Mouse (Mus musculus): ENCODE results near the gene Sap25. TPM values are rescaled to one million over a fixed set of nuclear protein-coding genes. Genes with fewer than 3 reads are reported as not detected.

Gene Sap25
- 2.8 and 5.2 TPM in 2 replicates for polyA plus RNA-seq (2014; fragmentation: Nextera tagmentation; extraction: Ambion mirVana)

- Histone ChIP-seq H3K9me3 (replicated peaks; ENCODE audit: control insufficient read depth, low read length) (no peaks in the 10 kb centered on the region), H3K36me3 (replicated peaks; ENCODE audit: control insufficient read depth, insufficient read depth, low read depth, low read length) (peaks cover 22% of the 10 kb centered on the region), H3K27me3 (ENCODE audit: control insufficient read depth, insufficient read depth, low read length) (peaks cover 19% of the 10 kb centered on the region), H3K27ac (replicated peaks; ENCODE audit: low read depth, low read length) (no peak within 1 kb of the TSS), H3K9ac (replicated peaks; ENCODE audit: low read length) (no peak within 1 kb of the TSS), H3K4me2 (ENCODE audit: low read depth, low read length) (no peak within 1 kb of the TSS), H3K4me1 (ENCODE audit: control insufficient read depth, insufficient read depth, low read length) (peaks cover 4% of the 10 kb centered on the region), H3K4me3 (ENCODE audit: low read depth, low read length) (no peak within 1 kb of the TSS)
- WGBS: 82% methylated on average over 19 of the region's 19 CpGs
- DNase-seq (ENCODE audit: low spot score) (no peak), ATAC-seq (replicated peaks; ENCODE audit: insufficient number of reproducible peaks, low FRiP score, low TSS enrichment, low read depth) (no peak)
Observed at GRCm38 (mm10) chr5:137641054-137641453, at the start of gene Sap25. Gene Sap25 (plus strand): TSS chr5:137641334.

DNA sequence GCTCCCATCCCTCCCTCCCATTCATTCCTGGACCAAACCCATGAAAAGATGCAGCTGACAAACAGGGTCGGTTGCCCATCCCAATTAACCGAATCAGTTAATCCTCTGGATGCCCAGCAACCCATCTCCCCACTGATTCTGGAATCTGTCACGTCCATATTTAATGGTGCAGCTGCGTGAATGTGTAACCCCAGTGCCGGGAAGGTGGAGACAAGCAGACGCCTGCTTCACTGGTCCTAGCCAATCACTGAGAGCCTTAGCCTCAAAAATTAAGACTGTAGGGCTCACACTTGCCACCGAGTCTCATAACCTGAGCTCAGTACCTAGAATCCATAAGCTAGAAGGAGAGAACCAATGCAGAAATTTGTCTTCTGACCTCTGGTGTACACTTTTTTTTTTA, 45.2 kb upstream of the Sap25 start:
- Histone ChIP-seq H3K9ac (replicated peaks; ENCODE audit: low read length) (no peak overlapping the region), H3K9me3 (replicated peaks; ENCODE audit: control insufficient read depth, low read length) (no peaks in the 10 kb centered on the region), H3K4me1 (ENCODE audit: control insufficient read depth, insufficient read depth, low read length) (no peaks in the 10 kb centered on the region), H3K4me3 (ENCODE audit: low read depth, low read length) (no peak overlapping the region), H3K36me3 (replicated peaks; ENCODE audit: control insufficient read depth, insufficient read depth, low read depth, low read length) (no peaks in the 10 kb centered on the region), H3K27ac (replicated peaks; ENCODE audit: low read depth, low read length) (no peak overlapping the region), H3K4me2 (ENCODE audit: low read depth, low read length) (no peak overlapping the region), H3K27me3 (ENCODE audit: control insufficient read depth, insufficient read depth, low read length) (no peaks in the 10 kb centered on the region)
- DNase-seq (ENCODE audit: low spot score): no peak
- no peak for ATAC-seq (replicated peaks; ENCODE audit: insufficient number of reproducible peaks, low FRiP score, low TSS enrichment, low read depth)
- 82% methylated on average over 7 of the region's 7 CpGs for WGBS

DNA sequence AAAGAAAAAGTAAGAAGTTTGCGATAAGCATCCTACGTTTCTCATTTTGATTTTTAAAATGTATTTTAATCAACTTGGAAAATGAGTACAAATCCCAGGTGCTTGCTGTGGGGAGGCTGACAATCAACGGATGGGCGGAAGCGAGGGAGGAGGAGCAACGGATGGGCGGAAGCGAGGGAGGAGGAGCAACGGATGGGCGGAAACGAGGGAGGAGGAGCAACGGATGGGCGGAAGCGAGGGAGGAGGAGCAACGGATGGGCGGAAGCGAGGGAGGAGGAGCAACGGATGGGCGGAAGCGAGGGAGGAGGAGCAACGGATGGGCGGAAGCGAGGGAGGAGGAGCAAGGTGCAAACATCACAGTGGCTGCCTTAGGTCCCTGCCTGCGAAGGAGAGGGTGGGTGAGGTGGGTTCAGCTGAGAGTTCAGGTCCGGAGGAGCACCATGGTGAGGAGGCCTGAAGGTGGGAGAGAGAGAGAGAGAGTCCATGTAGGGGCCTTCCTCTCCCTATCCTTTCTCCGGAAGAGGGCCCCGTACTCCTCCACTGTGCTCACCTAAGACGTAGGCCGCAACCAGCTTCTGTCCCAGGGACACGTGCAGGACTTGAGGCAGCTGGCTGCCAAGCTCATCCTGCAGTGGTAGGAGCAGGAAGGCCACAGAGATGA, 44.4 kb upstream of the Sap25 start:
- H3K4me3 ChIP-seq (ENCODE audit: low read depth, low read length): no peak overlapping the region
- no peak overlapping the region for H3K27ac ChIP-seq (replicated peaks; ENCODE audit: low read depth, low read length)

DNA sequence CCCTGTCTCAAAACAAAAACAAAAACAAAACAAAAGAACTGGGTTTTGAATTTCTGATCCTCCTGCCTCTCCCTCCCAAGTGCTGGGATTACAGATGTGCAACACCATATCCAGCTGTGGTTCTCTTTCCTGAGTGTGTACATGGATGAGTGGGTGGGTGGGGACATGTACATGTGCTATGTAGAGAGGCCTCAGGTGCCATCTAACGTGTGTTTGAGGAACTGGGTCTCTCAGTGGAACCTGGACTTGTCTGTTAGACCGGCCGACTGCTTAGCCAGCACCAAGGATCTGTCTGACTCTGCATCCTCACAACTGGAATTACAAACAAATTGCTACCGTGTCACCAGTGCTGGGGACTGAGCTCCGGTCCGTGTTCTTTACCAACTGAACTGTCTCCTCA, 43.5 kb upstream of the Sap25 start:
- H3K27ac ChIP-seq (replicated peaks; ENCODE audit: low read depth, low read length): no peak overlapping the region
- H3K9ac ChIP-seq (replicated peaks; ENCODE audit: low read length): no peak overlapping the region
- no peak overlapping the region for H3K4me3 ChIP-seq (ENCODE audit: low read depth, low read length)
- H3K4me2 ChIP-seq (ENCODE audit: low read depth, low read length): no peak overlapping the region
- no peaks in the 10 kb centered on the region for H3K4me1 ChIP-seq (ENCODE audit: control insufficient read depth, insufficient read depth, low read length)
- WGBS: 96% methylated on average over 6 of the region's 6 CpGs
- no peaks in the 10 kb centered on the region for H3K9me3 ChIP-seq (replicated peaks; ENCODE audit: control insufficient read depth, low read length)
- H3K27me3 ChIP-seq (ENCODE audit: control insufficient read depth, insufficient read depth, low read length): no peaks in the 10 kb centered on the region
- ATAC-seq (replicated peaks; ENCODE audit: insufficient number of reproducible peaks, low FRiP score, low TSS enrichment, low read depth) (no peak), DNase-seq (ENCODE audit: low spot score) (no peak)
- H3K36me3 ChIP-seq (replicated peaks; ENCODE audit: control insufficient read depth, insufficient read depth, low read depth, low read length): no peaks in the 10 kb centered on the region

More for the DNA sequence above, 44.4 kb upstream of the Sap25 start:
- WGBS: 31% methylated on average over 30 of the region's 30 CpGs
- Histone ChIP-seq H3K4me1 (ENCODE audit: control insufficient read depth, insufficient read depth, low read length) (no peaks in the 10 kb centered on the region), H3K27me3 (ENCODE audit: control insufficient read depth, insufficient read depth, low read length) (no peaks in the 10 kb centered on the region), H3K9me3 (replicated peaks; ENCODE audit: control insufficient read depth, low read length) (no peaks in the 10 kb centered on the region), H3K9ac (replicated peaks; ENCODE audit: low read length) (no peak overlapping the region), H3K4me2 (ENCODE audit: low read depth, low read length) (peak overlapping the region; percentile 19; the same call in 1 of the 2 replicates), H3K36me3 (replicated peaks; ENCODE audit: control insufficient read depth, insufficient read depth, low read depth, low read length) (no peaks in the 10 kb centered on the region)
- DNase-seq (ENCODE audit: low spot score): no peak
- no peak for ATAC-seq (replicated peaks; ENCODE audit: insufficient number of reproducible peaks, low FRiP score, low TSS enrichment, low read depth)

DNA sequence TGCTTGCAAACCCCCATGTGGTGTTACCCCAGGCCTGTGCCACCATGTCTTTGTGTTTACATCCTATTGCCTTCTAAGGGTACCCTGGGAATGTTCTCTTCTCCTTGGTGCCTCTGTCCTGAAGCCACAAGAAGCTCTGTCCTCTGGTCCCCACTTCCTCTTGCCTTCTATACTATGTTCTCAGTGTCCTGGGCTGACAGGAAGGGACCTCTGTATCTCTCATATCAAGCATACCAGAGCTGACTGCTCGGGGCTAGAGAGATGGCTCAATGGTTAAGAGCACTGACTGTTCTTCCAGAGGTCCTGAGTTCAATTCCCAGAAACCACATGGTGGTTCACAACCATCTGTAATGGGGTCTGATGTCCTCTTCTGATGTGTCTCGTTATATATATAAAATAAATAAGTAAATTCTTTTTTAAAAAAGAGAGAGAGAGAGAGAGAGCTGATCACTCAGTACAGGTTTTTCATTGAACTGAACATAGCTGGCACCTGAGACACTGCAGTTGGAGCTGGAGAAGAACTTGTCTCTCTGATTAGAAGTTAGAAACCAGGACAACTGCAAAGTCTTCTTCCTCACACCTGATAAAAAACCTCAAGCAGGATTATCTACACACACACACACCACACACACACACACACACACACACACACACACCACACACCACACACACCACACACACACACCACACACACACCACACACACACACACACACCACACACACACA, 42.9 kb upstream of the Sap25 start:
- no peak overlapping the region for H3K4me2 ChIP-seq (ENCODE audit: low read depth, low read length)
- no peak overlapping the region for H3K9ac ChIP-seq (replicated peaks; ENCODE audit: low read length)
- no peak overlapping the region for H3K27ac ChIP-seq (replicated peaks; ENCODE audit: low read depth, low read length)
- H3K36me3 ChIP-seq (replicated peaks; ENCODE audit: control insufficient read depth, insufficient read depth, low read depth, low read length): no peaks in the 10 kb centered on the region
- ATAC-seq (replicated peaks; ENCODE audit: insufficient number of reproducible peaks, low FRiP score, low TSS enrichment, low read depth) (no peak), DNase-seq (ENCODE audit: low spot score) (no peak)
- WGBS: 95% methylated on average over 2 of the region's 2 CpGs
- no peaks in the 10 kb centered on the region for H3K27me3 ChIP-seq (ENCODE audit: control insufficient read depth, insufficient read depth, low read length)
- H3K4me1 ChIP-seq (ENCODE audit: control insufficient read depth, insufficient read depth, low read length): no peaks in the 10 kb centered on the region
- no peaks in the 10 kb centered on the region for H3K9me3 ChIP-seq (replicated peaks; ENCODE audit: control insufficient read depth, low read length)
- H3K4me3 ChIP-seq (ENCODE audit: low read depth, low read length): no peak overlapping the region

- Histone ChIP-seq H3K36me3 (replicated peaks; ENCODE audit: control insufficient read depth, insufficient read depth, low read depth, low read length) (no peaks in the 10 kb centered on the region), H3K9me3 (replicated peaks; ENCODE audit: control insufficient read depth, low read length) (no peaks in the 10 kb centered on the region), H3K4me2 (ENCODE audit: low read depth, low read length) (peak overlapping the region; percentile 95), H3K27me3 (ENCODE audit: control insufficient read depth, insufficient read depth, low read length) (no peaks in the 10 kb centered on the region), H3K9ac (replicated peaks; ENCODE audit: low read length) (peak overlapping the region; percentile 61), H3K4me3 (ENCODE audit: low read depth, low read length) (peak overlapping the region; percentile 64), H3K27ac (replicated peaks; ENCODE audit: low read depth, low read length) (no peak overlapping the region), H3K4me1 (ENCODE audit: control insufficient read depth, insufficient read depth, low read length) (no peaks in the 10 kb centered on the region)
- WGBS: 54% methylated on average over 9 of the region's 9 CpGs
- ATAC-seq (replicated peaks; ENCODE audit: insufficient number of reproducible peaks, low FRiP score, low TSS enrichment, low read depth) (no peak), DNase-seq (ENCODE audit: low spot score) (no peak)
Observed at GRCm38 (mm10) chr5:137599600-137599999, 41.5 kb upstream of the Sap25 start.

DNA sequence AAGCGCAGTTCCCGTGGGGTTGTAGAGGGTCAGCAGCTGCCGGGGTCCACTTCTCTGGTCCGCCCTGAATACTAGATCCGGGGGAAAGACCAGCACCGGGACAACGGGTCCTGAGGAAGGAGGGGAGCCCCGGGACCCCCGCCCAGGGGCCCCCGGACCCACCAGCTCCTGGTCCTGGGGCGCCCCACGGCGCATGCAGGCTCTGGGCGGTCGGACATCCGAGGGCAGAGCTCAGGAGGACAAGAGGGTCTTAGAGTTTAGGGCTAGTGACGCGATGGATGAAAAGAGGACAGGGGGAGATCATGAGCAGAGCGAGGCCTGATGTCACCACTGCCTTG, 40.9 kb upstream of the Sap25 start:
- Histone ChIP-seq H3K27me3 (ENCODE audit: control insufficient read depth, insufficient read depth, low read length) (no peaks in the 10 kb centered on the region), H3K27ac (replicated peaks; ENCODE audit: low read depth, low read length) (no peak overlapping the region), H3K36me3 (replicated peaks; ENCODE audit: control insufficient read depth, insufficient read depth, low read depth, low read length) (no peaks in the 10 kb centered on the region), H3K9ac (replicated peaks; ENCODE audit: low read length) (peak overlapping the region; percentile 61), H3K4me2 (ENCODE audit: low read depth, low read length) (peak overlapping the region; percentile 95), H3K4me1 (ENCODE audit: control insufficient read depth, insufficient read depth, low read length) (no peaks in the 10 kb centered on the region), H3K9me3 (replicated peaks; ENCODE audit: control insufficient read depth, low read length) (no peaks in the 10 kb centered on the region), H3K4me3 (ENCODE audit: low read depth, low read length) (peak overlapping the region; percentile 64)
- WGBS: 2% methylated on average over 19 of the region's 19 CpGs
- ATAC-seq (replicated peaks; ENCODE audit: insufficient number of reproducible peaks, low FRiP score, low TSS enrichment, low read depth) (peak; percentile 71), DNase-seq (ENCODE audit: low spot score) (peak; percentile 17)

DNA sequence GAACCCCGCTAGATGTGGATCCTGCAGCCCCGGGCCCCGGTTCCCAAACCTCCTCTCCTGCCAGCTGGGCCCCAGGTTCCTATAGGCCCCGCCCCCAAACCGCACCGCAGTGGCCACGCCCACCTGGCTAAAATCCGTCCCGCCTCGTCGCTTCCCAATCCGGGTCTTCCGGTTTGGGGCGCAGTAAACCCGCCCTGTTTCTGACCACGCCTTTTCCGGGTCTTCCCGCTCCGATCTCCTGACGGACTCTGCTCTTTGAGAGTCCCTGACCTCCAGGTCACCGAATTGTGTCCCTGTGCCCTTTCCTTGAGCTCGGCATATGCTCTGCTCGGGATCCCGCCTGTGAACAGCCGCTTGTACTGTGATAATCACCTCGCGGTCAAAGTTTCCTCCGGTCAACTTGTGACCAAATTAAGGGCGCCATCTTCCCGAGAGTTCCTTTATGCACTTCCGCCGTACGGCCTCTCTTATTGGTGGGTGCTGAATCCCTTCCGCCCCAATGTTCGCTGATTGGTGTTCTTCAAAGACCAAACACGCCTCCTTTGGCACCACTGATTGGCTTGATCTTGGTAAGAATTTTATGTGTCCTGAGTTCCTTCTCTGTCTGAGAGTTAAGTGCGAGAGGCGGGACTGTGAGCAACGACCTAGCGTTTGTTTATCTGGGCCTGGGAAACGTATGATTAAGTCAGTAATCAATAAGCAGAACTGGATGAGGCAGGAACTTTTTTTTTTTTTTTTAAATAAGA, 40.3 kb upstream of the Sap25 start, which contains the start of gene Mospd3:
Gene Mospd3 (minus strand): TSS at position 440 of the 746 bp plus-strand sequence.
- DNase-seq (ENCODE audit: low spot score): peak; percentile 98
- Histone ChIP-seq H3K4me2 (ENCODE audit: low read depth, low read length) (peak within 1 kb of the TSS; percentile 95), H3K4me1 (ENCODE audit: control insufficient read depth, insufficient read depth, low read length) (no peaks in the 10 kb centered on the region), H3K27ac (replicated peaks; ENCODE audit: low read depth, low read length) (0 out of 2 replicates have a peak within 1 kb of the TSS, but pooled peaks have one; percentile 52), H3K36me3 (replicated peaks; ENCODE audit: control insufficient read depth, insufficient read depth, low read depth, low read length) (no peaks in the 10 kb centered on the region), H3K4me3 (ENCODE audit: low read depth, low read length) (peak within 1 kb of the TSS; percentile 64), H3K9ac (replicated peaks; ENCODE audit: low read length) (peak within 1 kb of the TSS; percentile 61), H3K27me3 (ENCODE audit: control insufficient read depth, insufficient read depth, low read length) (no peaks in the 10 kb centered on the region), H3K9me3 (replicated peaks; ENCODE audit: control insufficient read depth, low read length) (no peaks in the 10 kb centered on the region)
- ATAC-seq (replicated peaks; ENCODE audit: insufficient number of reproducible peaks, low FRiP score, low TSS enrichment, low read depth): peak; percentile 94
- WGBS: under 1% methylated on average over 41 of the region's 41 CpGs
